Comparison of ENCODE assay signal across 11 mouse cellular contexts in the genomic region with DNA sequence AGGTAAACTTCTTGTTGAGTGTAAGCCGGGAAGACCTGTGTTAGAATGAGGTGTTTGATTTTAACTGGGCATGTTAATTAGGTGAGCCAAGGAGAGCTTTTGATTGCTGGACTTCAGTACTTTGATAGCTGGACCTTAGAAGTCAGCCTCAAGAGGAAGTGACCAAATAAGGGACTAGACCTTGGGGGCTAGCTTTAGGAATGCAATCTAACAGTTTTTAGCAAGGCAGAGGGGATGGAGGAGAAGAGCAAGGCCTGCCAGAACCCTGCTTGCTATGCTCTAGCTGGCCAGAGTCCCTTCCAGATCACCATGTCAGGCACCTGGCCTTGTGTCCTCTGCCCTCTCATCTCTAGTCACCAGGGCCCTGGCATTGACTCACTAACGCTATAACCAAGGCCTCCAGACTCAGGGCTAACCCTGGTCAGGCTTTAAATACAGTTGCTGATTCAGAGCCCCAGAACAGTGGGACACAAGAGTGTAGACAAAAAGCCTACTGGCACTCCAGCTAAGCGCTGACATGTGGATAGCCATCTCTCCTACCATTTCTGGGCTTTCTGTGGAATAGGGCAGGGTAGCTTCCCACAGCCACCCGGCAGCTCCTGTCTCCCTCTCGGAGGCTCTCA. TPM values are rescaled to one million over a fixed set of nuclear protein-coding genes. Genes with fewer than 3 reads are reported as not detected.
DNase-seq lines count a peak whose midpoint lies in the region; ATAC-seq and TF ChIP-seq lines count a peak whose summit lies in the region.
"Had no signal": no experiment of that assay in that cellular context is flagged by ENCODE, and none has a peak within 500 bp of the region (broad histone marks: within the 10 kb centered on the region; RNA-seq: fewer than 3 reads in every experiment).

No protein-coding gene starts in this region.

- no peak for TF ChIP-seq CTCF in CH12.LX (conservative IDR thresholded peaks at IDR 0.05 in 1 of 2, IDR thresholded peaks at IDR 0.05 in 1 of 2; ENCODE audit: low read depth in 2 of 2, low read length in 2 of 2)

- peak overlapping the region; percentile 44; the same call in 1 of the 2 replicates for H3K27ac ChIP-seq in hindbrain, embryonic 13.5 days
- no peak overlapping the region; the same call in 1 of the 2 replicates for H3K27ac ChIP-seq in hindbrain, embryonic 16.5 days (ENCODE audit: low read depth, low read length)
- H3K27ac ChIP-seq in CH12.LX (ENCODE audit: insufficient read depth, low read depth): peak overlapping the region; percentile 7; the same call in 1 of the 2 replicates
- peak overlapping the region; percentile 75 for H3K27ac ChIP-seq in intestine, embryonic 16.5 days (ENCODE audit: low read length)

- H3K4me1 ChIP-seq in hindbrain, embryonic 13.5 days (replicated peaks): peaks cover 7% of the 10 kb centered on the region
- H3K4me1 ChIP-seq in hindbrain, embryonic 16.5 days (ENCODE audit: control insufficient read depth, insufficient read depth, low read depth, low read length): peaks cover 5% of the 10 kb centered on the region
- peaks cover 19 to 48% of the 10 kb centered on the region in 2 experiments for H3K4me1 ChIP-seq in CH12.LX (ENCODE audit: control insufficient read depth in 1 of 2, insufficient read depth in 2 of 2)
- H3K4me1 ChIP-seq in intestine, embryonic 16.5 days (ENCODE audit: control insufficient read depth, insufficient read depth, low read length): peaks cover 11% of the 10 kb centered on the region

- no peak for TF ChIP-seq EP300 in CH12.LX (IDR thresholded peaks at IDR 0.05; ENCODE audit: low read length)

- in situ Hi-C loops in CH12.LX (cut with MboI; ENCODE audit: low pct_ligation_motif_present, low pct_unique_long_range_greater_than_20kb, low sequenced_read_pairs): no loop called here

- no peaks in the 10 kb centered on the region for H3K79me2 ChIP-seq in CH12.LX (replicated peaks; ENCODE audit: control insufficient read depth, extremely low read depth, insufficient read depth, poor library complexity, severe bottlenecking)

- H3K9ac ChIP-seq in hindbrain, embryonic 13.5 days: no peak overlapping the region
- H3K9ac ChIP-seq in hindbrain, embryonic 16.5 days (ENCODE audit: low read depth, low read length): no peak overlapping the region
- no peak overlapping the region for H3K9ac ChIP-seq in CH12.LX (ENCODE audit: insufficient read depth, low read depth)
- H3K9ac ChIP-seq in intestine, embryonic 16.5 days (ENCODE audit: low read depth, low read length): no peak overlapping the region

- H3K4me2 ChIP-seq in hindbrain, embryonic 13.5 days: no peak overlapping the region
- no peak overlapping the region for H3K4me2 ChIP-seq in hindbrain, embryonic 16.5 days (ENCODE audit: low read length)
- 0 out of 2 replicates have a peak overlapping the region, but pooled peaks have one; percentile 26 for H3K4me2 ChIP-seq in CH12.LX (ENCODE audit: insufficient read depth, low read depth, poor library complexity, severe bottlenecking)
- no peak overlapping the region for H3K4me2 ChIP-seq in intestine, embryonic 16.5 days (ENCODE audit: low read depth, low read length)

- H3K36me3 ChIP-seq in hindbrain, embryonic 13.5 days: no peaks in the 10 kb centered on the region
- H3K36me3 ChIP-seq in hindbrain, embryonic 16.5 days (ENCODE audit: control insufficient read depth, insufficient read depth, low read length): no peaks in the 10 kb centered on the region
- H3K36me3 ChIP-seq in CH12.LX (replicated peaks in 1 of 2; ENCODE audit: control insufficient read depth in 1 of 2, insufficient read depth in 1 of 2, low read length in 1 of 2): no peaks in the 10 kb centered on the region
- no peaks in the 10 kb centered on the region for H3K36me3 ChIP-seq in intestine, embryonic 16.5 days (ENCODE audit: control insufficient read depth, insufficient read depth, low read length)
- H3K36me3 ChIP-seq: G1E had no signal

- dilution Hi-C loops in CH12.LX (cut with MboI; ENCODE audit: extremely low pct_ligation_motif_present, extremely low pct_unique_long_range_greater_than_20kb, low sequenced_read_pairs): no loop called here

- no peak for ATAC-seq in hindbrain, embryonic 13.5 days (ENCODE audit: low FRiP score)
- no peak for ATAC-seq in hindbrain, embryonic 16.5 days
- no peak for ATAC-seq in intestine, embryonic 16.5 days

- 0 out of 2 replicates have a peak, but pooled peaks cover 3% of the 10 kb centered on the region for H3K27me3 ChIP-seq in hindbrain, embryonic 13.5 days
- H3K27me3 ChIP-seq in hindbrain, embryonic 16.5 days (replicated peaks; ENCODE audit: control insufficient read depth, insufficient read depth, low read length): no peaks in the 10 kb centered on the region
- no peaks in the 10 kb centered on the region for H3K27me3 ChIP-seq in CH12.LX (replicated peaks)
- H3K27me3 ChIP-seq in intestine, embryonic 16.5 days (replicated peaks; ENCODE audit: control insufficient read depth, insufficient read depth, low read length): no peaks in the 10 kb centered on the region

- TF ChIP-seq POLR2A in CH12.LX (IDR thresholded peaks at IDR 0.05; ENCODE audit: low read depth, low read length): no peak

- H3K4me3 ChIP-seq in hindbrain, embryonic 13.5 days: no peak overlapping the region
- no peak overlapping the region for H3K4me3 ChIP-seq in hindbrain, embryonic 16.5 days (ENCODE audit: low read length)
- no peak overlapping the region for H3K4me3 ChIP-seq in CH12.LX (replicated peaks in 1 of 3; ENCODE audit: low read depth in 2 of 3, low read length in 2 of 3, poor library complexity in 1 of 3)
- no peak overlapping the region for H3K4me3 ChIP-seq in intestine, embryonic 16.5 days (ENCODE audit: low read length)

- 87% methylated on average over 5 of the region's 5 CpGs for WGBS in hindbrain, embryonic 13.5 days
- WGBS in hindbrain, embryonic 16.5 days: 84% methylated on average over 5 of the region's 5 CpGs
- 78% methylated on average over 5 of the region's 5 CpGs for WGBS in intestine, embryonic 16.5 days

- DNase-seq in CH12.LX (ENCODE audit: extremely low read depth): no peak
- peak; percentile 74 for DNase-seq in adrenal gland, postnatal 14 days
- DNase-seq in retina, postnatal 1 day: no peak
- no peak for DNase-seq in cerebellum, adult 9-11 months
- DNase-seq: kidney, adult 9 months; left cerebral cortex, postnatal 4 days had no signal

- no peak for TF ChIP-seq RAD21 in CH12.LX (IDR thresholded peaks at IDR 0.05; ENCODE audit: low read depth, low read length)

- H3K9me3 ChIP-seq in hindbrain, embryonic 13.5 days: peaks cover 9% of the 10 kb centered on the region; the same call in 1 of the 2 replicates
- H3K9me3 ChIP-seq in hindbrain, embryonic 16.5 days (ENCODE audit: control insufficient read depth, low read length): no peaks in the 10 kb centered on the region
- H3K9me3 ChIP-seq in CH12.LX (replicated peaks; ENCODE audit: low read length): peaks cover 5% of the 10 kb centered on the region
- H3K9me3 ChIP-seq in intestine, embryonic 16.5 days (ENCODE audit: control insufficient read depth, low read length): no peaks in the 10 kb centered on the region

TF ChIP-seq in CH12.LX, 34 proteins besides CTCF, POLR2A, EP300 and RAD21:
- no peak for TF ChIP-seq BHLHE40 (IDR thresholded peaks at IDR 0.05; ENCODE audit: low read depth, low read length)
- no peak for TF ChIP-seq ZMIZ1 (IDR thresholded peaks at IDR 0.05; ENCODE audit: low read depth, low read length)
- TF ChIP-seq USF2 (conservative IDR thresholded peaks at IDR 0.05; ENCODE audit: low read depth, low read length): no peak
- TF ChIP-seq JUN (IDR thresholded peaks at IDR 0.05; ENCODE audit: insufficient read depth, low read depth, low read length): no peak
- no peak for TF ChIP-seq ZKSCAN1 (IDR thresholded peaks at IDR 0.05; ENCODE audit: borderline replicate concordance, low read depth, low read length)
- TF ChIP-seq GABPA (IDR thresholded peaks at IDR 0.05; ENCODE audit: insufficient replicate concordance, low read depth, low read length): no peak
- TF ChIP-seq SMC3 (IDR thresholded peaks at IDR 0.05; ENCODE audit: low read depth, low read length): no peak
- no peak for TF ChIP-seq MXI1 (IDR thresholded peaks at IDR 0.05; ENCODE audit: low read depth, low read length)
- TF ChIP-seq PAX5 (IDR thresholded peaks at IDR 0.05; ENCODE audit: low read length): no peak
- TF ChIP-seq UBTF (IDR thresholded peaks at IDR 0.05; ENCODE audit: low read depth, low read length): no peak
- TF ChIP-seq IRF4 (IDR thresholded peaks at IDR 0.05; ENCODE audit: low read depth, low read length): no peak
- TF ChIP-seq POLR2AphosphoS2 (IDR thresholded peaks at IDR 0.05; ENCODE audit: low read depth, low read length): no peak
- no peak for TF ChIP-seq NRF1 (IDR thresholded peaks at IDR 0.05; ENCODE audit: low read depth, low read length)
- no peak for TF ChIP-seq JUND (conservative IDR thresholded peaks at IDR 0.05; ENCODE audit: low read depth, low read length)
- TF ChIP-seq ZC3H11A (IDR thresholded peaks at IDR 0.05; ENCODE audit: low read depth, low read length): no peak
- TF ChIP-seq MYC (IDR thresholded peaks at IDR 0.05; ENCODE audit: low read depth, low read length): no peak
- TF ChIP-seq SIN3A (IDR thresholded peaks at IDR 0.05; ENCODE audit: low read length): no peak
- no peak for TF ChIP-seq MAFK (IDR thresholded peaks at IDR 0.05; ENCODE audit: insufficient replicate concordance, low read length)
- TF ChIP-seq ETS1 (conservative IDR thresholded peaks at IDR 0.05; ENCODE audit: low read depth, low read length): no peak
- TF ChIP-seq NELFE (IDR thresholded peaks at IDR 0.05; ENCODE audit: low read depth, low read length): no peak

RNA-seq across cellular contexts. Expression of a gene that starts 45.2 kb away (rescaled TPM):
- 9.5 and 10.1 TPM in 2 replicates for polyA plus RNA-seq in hindbrain, embryonic 13.5 days (2015; fragmentation: Nextera tagmentation; extraction: Ambion mirVana)
- polyA plus RNA-seq in hindbrain, embryonic 16.5 days (2015; fragmentation: Nextera tagmentation; extraction: Ambion mirVana): 10.1 and 10.6 TPM in 2 replicates
- total RNA-seq in CH12.LX (2012; rRNA removed): 4.0 and 4.7 TPM in 2 replicates
- 2.6 and 2.9 TPM in 2 replicates for total RNA-seq in CH12.LX (2014; rRNA removed)
- polyA plus RNA-seq in CH12.LX (2012; ENCODE audit: insufficient read length, low read depth): 8.2 and 10.1 TPM in 2 replicates
- total RNA-seq in adrenal gland, postnatal 14 days (2021): 12.4 and 15.1 TPM in 2 replicates
- 30.3 and 32.5 TPM in 2 replicates for polyA plus RNA-seq in intestine, embryonic 16.5 days (2015; fragmentation: Nextera tagmentation; extraction: Ambion mirVana)

RNA-seq across cellular contexts. Expression of a gene that starts 56.7 kb away (rescaled TPM):
- polyA plus RNA-seq in hindbrain, embryonic 13.5 days (2015; fragmentation: Nextera tagmentation; extraction: Ambion mirVana): 0.40 and 0.88 TPM in 2 replicates
- 0.28 and 0.29 TPM in 2 replicates for polyA plus RNA-seq in hindbrain, embryonic 16.5 days (2015; fragmentation: Nextera tagmentation; extraction: Ambion mirVana)
- total RNA-seq in CH12.LX (2012; rRNA removed) (not detected in 2 replicates), CH12.LX (2014; rRNA removed) (not detected in 2 replicates)
- polyA plus RNA-seq in CH12.LX (2012; ENCODE audit: insufficient read length, low read depth): not detected in 2 replicates
- not detected in 2 replicates for total RNA-seq in adrenal gland, postnatal 14 days (2021)
- polyA plus RNA-seq in intestine, embryonic 16.5 days (2015; fragmentation: Nextera tagmentation; extraction: Ambion mirVana): not detected in 2 replicates
- total RNA-seq: G1E; left cerebral cortex, postnatal 4 days; megakaryocyte-erythroid progenitor cell, adult 5-6 weeks had no signal
- polyA plus RNA-seq: G1E had no signal
